Mouse (Mus musculus): ENCODE results near the gene Bri3bp. TPM values are rescaled to one million over a fixed set of nuclear protein-coding genes. Genes with fewer than 3 reads are reported as not detected.
"Not testable (repeated sequence)": the region's sequence is repeated elsewhere in the genome, so short reads cannot be mapped to it uniquely, and the experiment has no call there.

Gene Bri3bp
- 56.5 and 57.6 TPM in 2 replicates for polyA plus RNA-seq (2016; fragmentation: Nextera tagmentation; extraction: Ambion mirVana)

GRCm38 (mm10) chr5:125441234-125442114 lies at the start of gene Bri3bp:
Gene Bri3bp (plus strand): TSS chr5:125441568.
- peak within 1 kb of the TSS; percentile 97 for H3K27ac ChIP-seq
- H3K4me1 ChIP-seq = peaks cover 33% of the 10 kb centered on the region
- under 1% methylated on average over 94 of the region's 97 CpGs for WGBS
- peaks cover 34% of the 10 kb centered on the region for H3K36me3 ChIP-seq (replicated peaks)
- H3K4me3 ChIP-seq = peak within 1 kb of the TSS; percentile 94
- DNase-seq (ENCODE audit: extremely low spot score, low spot score) = peak; percentile 82
- H3K9me3 ChIP-seq = no peaks in the 10 kb centered on the region; the same call in 1 of the 2 replicates
- no peaks in the 10 kb centered on the region for H3K27me3 ChIP-seq (ENCODE audit: poor library complexity, severe bottlenecking)

- Histone ChIP-seq H3K36me3 (replicated peaks) (peaks cover 13% of the 10 kb centered on the region), H3K4me3 (no peak overlapping the region), H3K4me1 (peaks cover 49% of the 10 kb centered on the region), H3K27me3 (ENCODE audit: poor library complexity, severe bottlenecking) (no peaks in the 10 kb centered on the region), H3K27ac (peak overlapping the region; percentile 96), H3K9me3 (no peaks in the 10 kb centered on the region)
- 89% methylated on average over 5 of the region's 5 CpGs for WGBS
- DNase-seq (ENCODE audit: extremely low spot score, low spot score) = no peak
Measured at GRCm38 (mm10) chr5:125391609-125392008, 49.8 kb upstream of the Bri3bp start.

DNA sequence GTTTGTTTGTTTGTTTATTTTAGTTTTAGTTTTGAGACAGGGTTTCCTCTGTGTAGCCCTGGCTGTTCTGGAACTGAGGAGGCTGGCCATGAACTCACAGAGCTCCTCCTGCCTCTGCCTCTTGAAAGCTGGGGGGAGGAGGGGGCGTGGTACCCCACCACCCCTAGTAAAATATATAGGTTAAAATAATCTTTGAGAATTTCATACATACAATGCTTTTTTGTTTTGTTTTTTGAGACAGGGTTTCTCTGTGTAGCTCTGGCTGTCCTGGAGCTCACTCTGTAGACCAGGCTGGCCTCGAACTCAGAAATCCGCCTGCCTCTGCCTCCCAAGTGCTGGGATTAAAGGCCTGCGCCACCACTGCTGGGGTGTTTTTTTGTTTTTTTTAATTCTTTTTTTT lies 49.2 kb upstream of the Bri3bp start:
- not testable (repeated sequence) for H3K27me3 ChIP-seq (ENCODE audit: poor library complexity, severe bottlenecking); DNase-seq (ENCODE audit: extremely low spot score, low spot score); H3K9me3 ChIP-seq; H3K4me3 ChIP-seq
- Histone ChIP-seq H3K36me3 (replicated peaks) (peaks cover 11% of the 10 kb centered on the region), H3K27ac (peak overlapping the region; percentile 96), H3K4me1 (peaks cover 49% of the 10 kb centered on the region)
- 96% methylated on average over 4 of the region's 4 CpGs for WGBS

- H3K4me3 ChIP-seq = peak overlapping the region; percentile 46
- peaks cover 10% of the 10 kb centered on the region for H3K36me3 ChIP-seq (replicated peaks)
- no peaks in the 10 kb centered on the region for H3K9me3 ChIP-seq
- peak overlapping the region; percentile 96 for H3K27ac ChIP-seq
- H3K27me3 ChIP-seq (ENCODE audit: poor library complexity, severe bottlenecking) = no peaks in the 10 kb centered on the region
- peaks cover 49% of the 10 kb centered on the region for H3K4me1 ChIP-seq
- WGBS = 48% methylated on average over 1 of the region's 1 CpGs
- DNase-seq (ENCODE audit: extremely low spot score, low spot score) = no peak
Measured at GRCm38 (mm10) chr5:125392618-125392976, 48.8 kb upstream of the Bri3bp start.

DNA sequence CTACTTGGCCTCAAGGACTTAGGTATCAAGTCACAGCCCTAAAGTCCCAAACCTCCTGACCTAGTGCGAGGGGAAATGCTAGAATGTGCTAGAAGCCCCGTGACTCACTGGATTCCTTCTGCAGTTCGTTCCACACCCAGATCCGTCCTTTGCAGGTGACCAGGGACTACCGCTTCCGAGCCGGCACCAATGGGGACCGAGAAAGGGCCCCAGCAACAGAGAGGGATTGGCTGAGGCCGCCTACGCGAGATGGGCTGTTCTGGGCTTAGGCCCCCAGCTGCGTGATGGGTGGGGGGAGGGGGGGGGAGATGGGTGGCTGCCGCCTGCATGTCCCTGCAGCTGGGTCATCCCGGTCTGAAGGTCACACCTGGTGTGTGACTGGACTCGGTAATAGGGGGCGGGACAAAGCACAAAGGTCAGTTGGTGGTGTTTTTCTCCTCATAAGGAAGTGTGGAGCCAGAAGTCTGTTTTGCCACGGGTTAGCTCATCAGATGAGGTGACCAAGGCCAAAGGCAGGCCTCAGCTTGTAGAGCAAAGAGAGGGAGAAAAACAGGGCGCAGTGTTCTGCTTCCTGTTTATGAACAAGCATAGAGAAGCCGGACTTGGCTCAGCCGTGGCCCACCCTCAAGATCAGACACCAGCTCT lies 48.3 kb upstream of the Bri3bp start:
- H3K9me3 ChIP-seq = no peaks in the 10 kb centered on the region
- peaks cover 48% of the 10 kb centered on the region for H3K4me1 ChIP-seq
- 1% methylated on average over 20 of the region's 20 CpGs for WGBS
- H3K27me3 ChIP-seq (ENCODE audit: poor library complexity, severe bottlenecking) = 0 out of 2 replicates have a peak, but pooled peaks cover 1% of the 10 kb centered on the region
- H3K4me3 ChIP-seq = peak overlapping the region; percentile 46
- peak overlapping the region; percentile 96 for H3K27ac ChIP-seq
- peak; percentile 93 for DNase-seq (ENCODE audit: extremely low spot score, low spot score)
- H3K36me3 ChIP-seq (replicated peaks) = peaks cover 8% of the 10 kb centered on the region

GRCm38 (mm10) chr5:125393622-125394603 lies 47.5 kb upstream of the Bri3bp start:
- Histone ChIP-seq H3K4me3 (peak overlapping the region; percentile 46), H3K27ac (peak overlapping the region; percentile 96), H3K27me3 (ENCODE audit: poor library complexity, severe bottlenecking) (peaks cover 10% of the 10 kb centered on the region; the same call in 1 of the 2 replicates), H3K9me3 (no peaks in the 10 kb centered on the region), H3K4me1 (peaks cover 40% of the 10 kb centered on the region), H3K36me3 (replicated peaks) (no peaks in the 10 kb centered on the region; the same call in 1 of the 2 replicates)
- 12% methylated on average over 24 of the region's 25 CpGs for WGBS
- DNase-seq (ENCODE audit: extremely low spot score, low spot score) = peak; percentile 92

DNA sequence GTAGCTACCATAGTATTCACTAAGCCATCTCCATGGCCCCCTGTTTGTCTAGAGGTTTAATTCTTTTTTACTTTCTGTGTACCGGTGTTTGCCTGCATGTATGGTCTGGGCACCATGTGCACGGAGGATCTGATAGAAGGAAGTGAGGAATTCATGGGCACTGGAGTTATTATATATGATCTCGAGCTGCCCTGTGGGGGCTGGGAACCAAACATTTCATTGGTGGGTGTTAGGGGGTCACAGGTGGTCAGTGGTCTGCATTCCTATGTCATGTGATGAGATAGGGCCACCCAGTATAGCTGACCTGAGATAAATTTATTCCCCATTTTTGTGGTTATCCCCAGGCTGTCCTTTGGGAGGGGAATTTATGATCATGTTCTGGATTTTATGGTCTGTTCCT lies 46.4 kb upstream of the Bri3bp start:
- Histone ChIP-seq H3K36me3 (replicated peaks) (no peaks in the 10 kb centered on the region), H3K4me3 (peak overlapping the region; percentile 46; the same call in 1 of the 2 replicates), H3K4me1 (peaks cover 38% of the 10 kb centered on the region), H3K9me3 (no peaks in the 10 kb centered on the region), H3K27me3 (ENCODE audit: poor library complexity, severe bottlenecking) (peaks cover 10% of the 10 kb centered on the region; the same call in 1 of the 2 replicates), H3K27ac (peak overlapping the region; percentile 96)
- 68% methylated on average over 3 of the region's 3 CpGs for WGBS
- DNase-seq (ENCODE audit: extremely low spot score, low spot score) = no peak

DNA sequence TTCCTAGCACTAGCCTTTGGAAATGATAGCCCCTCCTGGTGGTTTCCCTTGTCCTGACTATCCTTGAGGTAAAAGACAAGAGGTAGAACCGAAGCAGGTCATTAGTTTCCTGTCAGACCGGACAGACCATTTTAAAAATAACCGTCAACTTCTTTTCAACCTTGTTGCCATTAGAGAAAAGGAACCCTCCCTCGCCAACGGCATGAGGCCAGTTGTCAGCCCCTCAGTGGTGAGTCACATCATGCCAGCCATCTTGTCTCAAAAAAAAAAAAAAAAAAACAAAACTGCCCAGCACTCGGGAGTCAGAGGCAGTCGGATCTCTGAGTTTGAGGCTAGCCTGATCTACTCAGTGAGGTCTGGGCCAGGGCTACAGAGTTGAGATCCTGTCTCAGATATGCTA lies 40.5 kb upstream of the Bri3bp start:
- 67% methylated on average over 7 of the region's 7 CpGs for WGBS

DNA sequence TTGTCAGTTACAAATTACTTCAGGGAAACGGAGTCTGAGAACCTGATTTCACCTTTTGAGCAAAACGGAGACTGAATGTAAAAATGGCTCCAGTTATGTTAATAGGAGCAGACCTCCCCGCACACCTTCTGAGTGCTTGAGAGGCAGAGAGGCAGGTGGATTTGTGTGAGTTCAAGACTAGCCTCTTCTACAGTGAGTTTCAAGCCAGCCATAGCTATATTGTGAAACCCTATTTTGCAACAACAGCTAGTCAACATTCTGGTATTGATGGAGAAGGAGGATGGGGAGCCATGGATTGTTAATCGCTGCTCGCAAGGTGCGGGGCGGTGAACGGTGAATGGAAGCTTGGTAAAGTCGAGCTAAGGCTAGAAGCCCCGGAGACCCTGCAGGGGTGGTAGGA lies 38.9 kb upstream of the Bri3bp start:
- DNase-seq (ENCODE audit: extremely low spot score, low spot score) = no peak
- Histone ChIP-seq H3K9me3 (no peaks in the 10 kb centered on the region), H3K36me3 (replicated peaks) (no peaks in the 10 kb centered on the region), H3K4me1 (peaks cover 32% of the 10 kb centered on the region), H3K27ac (no peak overlapping the region), H3K27me3 (ENCODE audit: poor library complexity, severe bottlenecking) (peaks cover 23% of the 10 kb centered on the region), H3K4me3 (peak overlapping the region; percentile 19)
- 51% methylated on average over 10 of the region's 10 CpGs for WGBS

More for the DNA sequence above, 40.5 kb upstream of the Bri3bp start:
- peaks cover 19% of the 10 kb centered on the region for H3K4me1 ChIP-seq
- no peak overlapping the region for H3K4me3 ChIP-seq
- peaks cover 23% of the 10 kb centered on the region for H3K27me3 ChIP-seq (ENCODE audit: poor library complexity, severe bottlenecking)
- H3K27ac ChIP-seq = no peak overlapping the region
- no peak for DNase-seq (ENCODE audit: extremely low spot score, low spot score)
- no peaks in the 10 kb centered on the region for H3K36me3 ChIP-seq (replicated peaks)
- no peaks in the 10 kb centered on the region for H3K9me3 ChIP-seq

- WGBS = 56% methylated on average over 6 of the region's 6 CpGs
- no peak for DNase-seq (ENCODE audit: extremely low spot score, low spot score)
- peaks cover 22% of the 10 kb centered on the region for H3K27me3 ChIP-seq (ENCODE audit: poor library complexity, severe bottlenecking)
- H3K4me3 ChIP-seq = peak overlapping the region; percentile 66
- no peaks in the 10 kb centered on the region for H3K36me3 ChIP-seq (replicated peaks)
- no peak overlapping the region for H3K27ac ChIP-seq
- H3K9me3 ChIP-seq = no peaks in the 10 kb centered on the region
- peaks cover 36% of the 10 kb centered on the region for H3K4me1 ChIP-seq
Measured at GRCm38 (mm10) chr5:125402991-125403390, 38.4 kb upstream of the Bri3bp start.

DNA sequence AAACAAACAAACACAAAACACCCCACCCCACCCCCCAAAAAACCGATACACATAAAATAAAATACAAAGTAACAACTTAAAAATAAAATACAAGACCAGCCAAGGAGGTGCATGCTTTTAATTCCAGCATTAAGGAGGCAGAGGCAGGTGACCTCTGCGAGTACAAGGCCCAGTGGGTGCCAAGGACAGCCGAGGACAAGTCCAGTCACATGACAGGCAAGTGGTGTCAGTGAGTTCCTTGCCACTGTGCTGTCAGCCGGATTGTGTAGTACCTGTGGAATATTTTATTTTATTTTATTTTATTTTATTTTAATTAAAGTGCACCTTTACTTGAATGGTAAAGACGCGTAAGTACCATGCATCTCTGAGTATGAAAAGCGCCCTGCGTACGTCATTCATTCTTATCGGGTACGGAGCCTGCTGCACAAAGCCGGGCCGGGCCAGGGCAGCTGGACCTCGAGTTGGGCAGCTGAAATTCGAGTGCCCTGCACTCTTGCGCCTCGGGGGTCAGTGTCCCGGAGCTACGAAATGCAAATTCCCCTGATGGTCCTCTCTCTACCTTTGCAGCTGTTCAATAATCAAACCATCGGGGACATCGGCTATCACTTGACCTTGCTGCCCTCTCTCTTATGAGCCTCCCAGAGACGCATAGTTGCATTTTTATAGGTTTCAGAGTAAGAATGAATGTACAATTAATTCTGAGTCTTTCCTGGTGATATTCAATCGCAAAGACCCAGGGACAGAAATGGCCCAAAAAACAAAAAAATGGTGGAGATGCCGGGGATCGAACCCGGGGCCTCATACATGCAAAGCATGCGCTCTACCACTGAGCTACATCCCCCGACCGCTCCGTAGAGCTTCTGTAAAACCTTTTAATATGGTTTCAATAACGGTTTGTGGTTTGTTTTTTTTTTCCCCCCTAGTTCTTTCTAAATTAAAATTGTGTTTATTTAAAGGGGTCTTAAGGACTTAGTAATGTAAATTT lies 37.6 kb upstream of the Bri3bp start:
- Histone ChIP-seq H3K27me3 (ENCODE audit: poor library complexity, severe bottlenecking) (peaks cover 14% of the 10 kb centered on the region), H3K27ac (peak overlapping the region; percentile 81), H3K4me1 (peaks cover 42% of the 10 kb centered on the region), H3K36me3 (replicated peaks) (no peaks in the 10 kb centered on the region), H3K9me3 (no peaks in the 10 kb centered on the region), H3K4me3 (peak overlapping the region; percentile 66)
- peak; percentile 80 for DNase-seq (ENCODE audit: extremely low spot score, low spot score)
- 11% methylated on average over 31 of the region's 31 CpGs for WGBS

Measured in forebrain, embryonic 10.5 days (tissue).